Mouse (Mus musculus): ENCODE measurements at regions not wholly inside any gene's neighbourhood (a gene's known extent, or its start where the extent isn't known, plus 50 kb on each side); places are given as distances from the start of the nearest gene placed in this dataset.
A peak's percentile ranks its signal among the peaks of the same experiment; 100 is the strongest.
"Not testable (repeated sequence)": the region's sequence is repeated elsewhere in the genome, so short reads cannot be mapped to it uniquely, and the experiment has no call there.

- Histone ChIP-seq H3K9me3 (replicated peaks; ENCODE audit: control insufficient read depth, low read length) (no peaks in the 10 kb centered on the region), H3K4me1 (ENCODE audit: control insufficient read depth, insufficient read depth, low read length) (no peaks in the 10 kb centered on the region), H3K9ac (ENCODE audit: low read length) (no peak overlapping the region), H3K4me3 (ENCODE audit: low read depth, low read length) (no peak overlapping the region), H3K4me2 (ENCODE audit: low read length) (no peak overlapping the region), H3K36me3 (ENCODE audit: control insufficient read depth, insufficient read depth, low read length) (no peaks in the 10 kb centered on the region), H3K27me3 (replicated peaks; ENCODE audit: control insufficient read depth, insufficient read depth, low read length) (no peaks in the 10 kb centered on the region), H3K27ac (ENCODE audit: low read depth, low read length) (no peak overlapping the region)
- peak; percentile 58; the same call in 1 of the 2 replicates for ATAC-seq
- no peak for DNase-seq (ENCODE audit: low spot score)
- WGBS: 55% methylated on average over 2 of the region's 2 CpGs
These were observed 568.1 kb upstream of the G6pd2 start for GRCm38 (mm10) chr5:61240498-61240897.

DNA sequence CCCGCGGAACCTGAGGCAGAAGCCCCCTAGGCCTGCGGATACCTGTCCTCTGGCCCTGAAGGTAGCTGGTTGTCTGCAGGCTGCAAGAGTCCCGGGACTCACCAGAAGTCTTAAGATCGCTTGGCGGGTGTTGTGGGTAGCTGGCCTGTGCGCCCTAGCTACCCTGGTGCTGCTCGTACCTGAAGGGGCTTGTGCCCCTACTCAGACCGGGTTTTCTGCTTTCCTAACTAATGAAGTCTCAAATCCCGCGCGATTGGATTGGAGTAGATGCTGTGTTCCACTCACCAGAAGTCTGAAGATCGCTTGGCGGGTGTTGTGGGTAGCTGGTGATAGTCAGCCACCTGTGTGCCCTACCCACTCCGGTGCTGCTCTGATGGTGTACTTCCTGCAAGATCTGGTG, 520.1 kb upstream of the G6pd2 start:
- not testable (repeated sequence) for H3K9ac ChIP-seq (ENCODE audit: low read length); H3K27me3 ChIP-seq (replicated peaks; ENCODE audit: control insufficient read depth, insufficient read depth, low read length); H3K36me3 ChIP-seq (ENCODE audit: control insufficient read depth, insufficient read depth, low read length); H3K9me3 ChIP-seq (replicated peaks; ENCODE audit: control insufficient read depth, low read length); H3K4me1 ChIP-seq (ENCODE audit: control insufficient read depth, insufficient read depth, low read length); H3K4me2 ChIP-seq (ENCODE audit: low read length); ATAC-seq; H3K4me3 ChIP-seq (ENCODE audit: low read depth, low read length); H3K27ac ChIP-seq (ENCODE audit: low read depth, low read length); DNase-seq (ENCODE audit: low spot score)
- WGBS: 91% methylated on average over 15 of the region's 15 CpGs

GRCm38 (mm10) chr5:61314951-61315350, 493.7 kb upstream of the G6pd2 start:
- 59% methylated on average over 5 of the region's 5 CpGs for WGBS
- peak; percentile 14 for DNase-seq (ENCODE audit: low spot score)
- no peak overlapping the region for H3K4me3 ChIP-seq (ENCODE audit: low read depth, low read length)
- no peak for ATAC-seq
- H3K9ac ChIP-seq (ENCODE audit: low read length): no peak overlapping the region
- no peaks in the 10 kb centered on the region for H3K9me3 ChIP-seq (replicated peaks; ENCODE audit: control insufficient read depth, low read length)
- no peaks in the 10 kb centered on the region for H3K27me3 ChIP-seq (replicated peaks; ENCODE audit: control insufficient read depth, insufficient read depth, low read length)
- H3K36me3 ChIP-seq (ENCODE audit: control insufficient read depth, insufficient read depth, low read length): no peaks in the 10 kb centered on the region
- no peaks in the 10 kb centered on the region for H3K4me1 ChIP-seq (ENCODE audit: control insufficient read depth, insufficient read depth, low read length)
- H3K27ac ChIP-seq (ENCODE audit: low read depth, low read length): no peak overlapping the region
- no peak overlapping the region for H3K4me2 ChIP-seq (ENCODE audit: low read length)

GRCm38 (mm10) chr5:61351372-61351771, 457.2 kb upstream of the G6pd2 start:
- H3K27me3 ChIP-seq (replicated peaks; ENCODE audit: control insufficient read depth, insufficient read depth, low read length): no peaks in the 10 kb centered on the region
- no peak overlapping the region for H3K4me3 ChIP-seq (ENCODE audit: low read depth, low read length)
- 33% methylated on average over 1 of the region's 1 CpGs for WGBS
- no peaks in the 10 kb centered on the region for H3K9me3 ChIP-seq (replicated peaks; ENCODE audit: control insufficient read depth, low read length)
- no peak for ATAC-seq
- H3K27ac ChIP-seq (ENCODE audit: low read depth, low read length): no peak overlapping the region
- peak; percentile 29 for DNase-seq (ENCODE audit: low spot score)
- no peak overlapping the region for H3K9ac ChIP-seq (ENCODE audit: low read length)
- H3K36me3 ChIP-seq (ENCODE audit: control insufficient read depth, insufficient read depth, low read length): no peaks in the 10 kb centered on the region
- no peak overlapping the region for H3K4me2 ChIP-seq (ENCODE audit: low read length)
- H3K4me1 ChIP-seq (ENCODE audit: control insufficient read depth, insufficient read depth, low read length): no peaks in the 10 kb centered on the region

DNA sequence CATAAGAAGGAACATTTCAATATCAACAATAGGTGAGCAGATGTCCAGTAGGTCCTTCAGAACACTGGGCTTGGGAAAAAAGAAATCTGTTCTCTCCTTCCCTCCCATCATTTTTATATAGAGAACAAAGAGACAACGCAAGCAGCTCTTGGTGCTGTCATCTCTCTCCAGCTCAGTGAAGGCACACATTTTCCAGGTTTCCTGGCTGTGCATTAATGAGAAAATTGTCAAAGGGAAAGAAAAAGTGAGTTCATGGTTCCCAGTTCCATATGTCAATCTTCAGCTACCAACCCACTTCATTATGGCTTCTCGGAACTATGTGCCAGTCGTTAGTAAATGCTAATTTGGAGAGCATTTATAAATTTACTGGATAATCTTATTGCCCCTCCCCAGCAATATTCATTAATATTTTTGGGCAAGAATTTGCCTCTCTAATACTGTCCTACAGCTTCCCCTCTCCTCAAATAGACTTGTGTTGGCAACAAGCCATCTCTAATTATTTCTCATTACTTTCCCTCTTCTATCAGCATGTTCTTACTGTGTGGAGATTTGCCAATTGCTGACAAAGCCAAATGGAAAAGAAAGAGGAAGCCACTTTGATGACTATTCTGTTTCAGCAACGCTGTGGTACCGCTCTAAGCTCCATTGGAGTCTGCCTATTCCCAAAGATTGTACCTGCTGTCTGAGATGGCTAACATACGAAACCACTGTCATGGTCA, 453.2 kb upstream of the G6pd2 start:
- H3K27ac ChIP-seq (ENCODE audit: low read depth, low read length): peak overlapping the region; percentile 70
- H3K9me3 ChIP-seq (replicated peaks; ENCODE audit: control insufficient read depth, low read length): no peaks in the 10 kb centered on the region
- DNase-seq (ENCODE audit: low spot score) (peak; percentile 93), ATAC-seq (peak; percentile 94)
- no peak overlapping the region for H3K4me2 ChIP-seq (ENCODE audit: low read length)
- WGBS: 24% methylated on average over 6 of the region's 6 CpGs
- no peaks in the 10 kb centered on the region for H3K27me3 ChIP-seq (replicated peaks; ENCODE audit: control insufficient read depth, insufficient read depth, low read length)
- no peaks in the 10 kb centered on the region for H3K4me1 ChIP-seq (ENCODE audit: control insufficient read depth, insufficient read depth, low read length)
- no peak overlapping the region for H3K4me3 ChIP-seq (ENCODE audit: low read depth, low read length)
- no peaks in the 10 kb centered on the region for H3K36me3 ChIP-seq (ENCODE audit: control insufficient read depth, insufficient read depth, low read length)
- no peak overlapping the region for H3K9ac ChIP-seq (ENCODE audit: low read length)

- Histone ChIP-seq H3K4me1 (ENCODE audit: control insufficient read depth, insufficient read depth, low read length) (no peaks in the 10 kb centered on the region), H3K36me3 (ENCODE audit: control insufficient read depth, insufficient read depth, low read length) (no peaks in the 10 kb centered on the region), H3K4me3 (ENCODE audit: low read depth, low read length) (no peak overlapping the region), H3K4me2 (ENCODE audit: low read length) (no peak overlapping the region), H3K27me3 (replicated peaks; ENCODE audit: control insufficient read depth, insufficient read depth, low read length) (no peaks in the 10 kb centered on the region), H3K9ac (ENCODE audit: low read length) (no peak overlapping the region), H3K27ac (ENCODE audit: low read depth, low read length) (no peak overlapping the region), H3K9me3 (replicated peaks; ENCODE audit: control insufficient read depth, low read length) (no peaks in the 10 kb centered on the region)
- 72% methylated on average over 1 of the region's 1 CpGs for WGBS
- ATAC-seq (0 out of 2 replicates have a peak, but pooled peaks have one; percentile 44), DNase-seq (ENCODE audit: low spot score) (peak; percentile 55)
These were observed 435.7 kb upstream of the G6pd2 start for GRCm38 (mm10) chr5:61372901-61373300.

GRCm38 (mm10) chr5:61394977-61395708, 413.5 kb upstream of the G6pd2 start:
- Histone ChIP-seq H3K27me3 (replicated peaks; ENCODE audit: control insufficient read depth, insufficient read depth, low read length) (no peaks in the 10 kb centered on the region), H3K9ac (ENCODE audit: low read length) (no peak overlapping the region), H3K4me2 (ENCODE audit: low read length) (no peak overlapping the region), H3K36me3 (ENCODE audit: control insufficient read depth, insufficient read depth, low read length) (no peaks in the 10 kb centered on the region), H3K4me3 (ENCODE audit: low read depth, low read length) (no peak overlapping the region), H3K27ac (ENCODE audit: low read depth, low read length) (no peak overlapping the region), H3K4me1 (ENCODE audit: control insufficient read depth, insufficient read depth, low read length) (no peaks in the 10 kb centered on the region), H3K9me3 (replicated peaks; ENCODE audit: control insufficient read depth, low read length) (no peaks in the 10 kb centered on the region)
- DNase-seq (ENCODE audit: low spot score): no peak
- ATAC-seq: no peak
